ENCODE assay signal across 10 mouse cellular contexts in the genomic region with DNA sequence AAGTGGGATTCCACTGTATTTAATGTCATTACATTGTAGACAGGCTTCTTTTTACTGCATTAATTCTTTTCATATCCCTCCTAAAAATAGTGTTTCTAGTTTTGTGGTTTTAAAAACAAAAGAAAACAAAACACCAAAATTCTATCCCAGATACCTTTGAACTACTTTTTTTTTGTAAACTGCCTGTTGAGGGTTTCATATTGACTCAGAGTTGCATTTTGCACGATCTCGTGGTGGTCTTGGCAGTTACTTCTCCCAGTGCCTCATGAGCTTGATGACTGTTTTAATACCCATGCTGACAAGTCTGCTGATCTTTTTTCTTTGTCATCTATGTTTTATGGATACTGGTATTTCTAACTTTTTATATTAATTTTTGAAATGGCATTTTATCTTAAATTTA.
"Had no signal": no experiment of that assay in that cellular context is flagged by ENCODE, and none has a peak within 500 bp of the region (broad histone marks: within the 10 kb centered on the region; RNA-seq: fewer than 3 reads in every experiment).

No protein-coding gene starts in this region.

- DNase-seq: lung, adult 18-20 months; lung, embryonic 14.5 days; lung, postnatal 10 days; lung, postnatal 4 days; right cerebral cortex, postnatal 14 days; thymus, adult 2 months; thymus, postnatal 25 days; thymus, postnatal 4 days had no signal

- ATAC-seq: midbrain, embryonic 13.5 days; midbrain, embryonic 15.5 days had no signal
